ENCODE assay signal across 8 mouse cellular contexts in genomic region chr8:79027319-79027718, GRCm38 (mm10). TPM values are rescaled to one million over a fixed set of nuclear protein-coding genes. Genes with fewer than 3 reads are reported as not detected.
DNase-seq lines count a peak whose midpoint lies in the region; ATAC-seq and TF ChIP-seq lines count a peak whose summit lies in the region.

No protein-coding gene starts in this region.

- no peak for TF ChIP-seq POLR2A in brain, embryonic 14.5 days (IDR thresholded peaks at IDR 0.05; ENCODE audit: borderline replicate concordance, extremely low read depth, insufficient read depth, insufficient read length, poor library complexity, severe bottlenecking)

- H3K27ac ChIP-seq in heart, embryonic 12.5 days (ENCODE audit: poor library complexity, severe bottlenecking), result no peak overlapping the region
- peak overlapping the region; percentile 99; the same call in 1 of the 2 replicates for H3K27ac ChIP-seq in hindbrain, embryonic 14.5 days
- H3K27ac ChIP-seq in midbrain, embryonic 14.5 days (replicated peaks; ENCODE audit: low read depth, low read length), result no peak overlapping the region

- H3K27me3 ChIP-seq in heart, embryonic 12.5 days (replicated peaks), result no peaks in the 10 kb centered on the region
- H3K27me3 ChIP-seq in hindbrain, embryonic 14.5 days (ENCODE audit: control insufficient read depth, insufficient read depth, low read length), result no peaks in the 10 kb centered on the region
- no peaks in the 10 kb centered on the region for H3K27me3 ChIP-seq in midbrain, embryonic 14.5 days (ENCODE audit: control insufficient read depth, insufficient read depth, low read length)

- WGBS in heart, embryonic 12.5 days, result 21% methylated on average over 3 of the region's 3 CpGs
- WGBS in hindbrain, embryonic 14.5 days, result 34% methylated on average over 3 of the region's 3 CpGs
- 26% methylated on average over 3 of the region's 3 CpGs for WGBS in midbrain, embryonic 14.5 days

- no peaks in the 10 kb centered on the region for H3K36me3 ChIP-seq in heart, embryonic 12.5 days
- no peaks in the 10 kb centered on the region for H3K36me3 ChIP-seq in hindbrain, embryonic 14.5 days (replicated peaks; ENCODE audit: control insufficient read depth, insufficient read depth)
- no peaks in the 10 kb centered on the region for H3K36me3 ChIP-seq in midbrain, embryonic 14.5 days (ENCODE audit: control insufficient read depth, insufficient read depth, low read length)

- no peak for ATAC-seq in heart, embryonic 12.5 days (ENCODE audit: insufficient number of reproducible peaks, low FRiP score)
- ATAC-seq in hindbrain, embryonic 14.5 days (ENCODE audit: low FRiP score), result no peak
- ATAC-seq in midbrain, embryonic 14.5 days (ENCODE audit: low FRiP score, low TSS enrichment), result no peak

- no peak for DNase-seq in heart, adult 11 months
- peak; percentile 11 for DNase-seq in brain, embryonic 14.5 days (ENCODE audit: low read depth)
- no peak for DNase-seq in hindbrain, embryonic 14.5 days (ENCODE audit: low spot score)
- no peak for DNase-seq in midbrain, embryonic 14.5 days
- no peak for DNase-seq in B cell, adult 2 months
- DNase-seq in adrenal gland, postnatal 10 days, result no peak
- DNase-seq in gastrocnemius, postnatal 10 days, result no peak

- H3K4me3 ChIP-seq in heart, embryonic 12.5 days, result peak overlapping the region; percentile 98
- peak overlapping the region; percentile 92 for H3K4me3 ChIP-seq in hindbrain, embryonic 14.5 days (replicated peaks; ENCODE audit: low read length)
- H3K4me3 ChIP-seq in midbrain, embryonic 14.5 days (replicated peaks; ENCODE audit: low read depth, low read length), result peak overlapping the region; percentile 98; the same call in 1 of the 2 replicates

- H3K4me2 ChIP-seq in heart, embryonic 12.5 days, result peak overlapping the region; percentile 84; the same call in 1 of the 2 replicates
- peak overlapping the region; percentile 70 for H3K4me2 ChIP-seq in hindbrain, embryonic 14.5 days (replicated peaks)
- H3K4me2 ChIP-seq in midbrain, embryonic 14.5 days (ENCODE audit: low read length), result peak overlapping the region; percentile 87

- H3K9ac ChIP-seq in heart, embryonic 12.5 days, result no peak overlapping the region; the same call in 1 of the 2 replicates
- H3K9ac ChIP-seq in hindbrain, embryonic 14.5 days, result peak overlapping the region; percentile 99
- H3K9ac ChIP-seq in midbrain, embryonic 14.5 days (replicated peaks; ENCODE audit: low read length), result no peak overlapping the region; the same call in 1 of the 2 replicates

- peaks cover 14% of the 10 kb centered on the region for H3K4me1 ChIP-seq in heart, embryonic 12.5 days (replicated peaks)
- H3K4me1 ChIP-seq in hindbrain, embryonic 14.5 days (replicated peaks; ENCODE audit: control insufficient read depth, insufficient read depth, low read length), result peaks cover 17% of the 10 kb centered on the region
- H3K4me1 ChIP-seq in midbrain, embryonic 14.5 days (ENCODE audit: control insufficient read depth, insufficient read depth, low read length), result peaks cover 13% of the 10 kb centered on the region

- TF ChIP-seq CTCF in brain, embryonic 14.5 days (IDR thresholded peaks at IDR 0.05; ENCODE audit: borderline replicate concordance, extremely low read depth, insufficient read depth, insufficient read length), result no peak

- H3K9me3 ChIP-seq in heart, embryonic 12.5 days (replicated peaks), result no peaks in the 10 kb centered on the region; the same call in 1 of the 2 replicates
- no peaks in the 10 kb centered on the region for H3K9me3 ChIP-seq in hindbrain, embryonic 14.5 days (ENCODE audit: control insufficient read depth, low read length)
- no peaks in the 10 kb centered on the region for H3K9me3 ChIP-seq in midbrain, embryonic 14.5 days (ENCODE audit: control insufficient read depth, low read length)

RNA-seq across cellular contexts. Expression of gene Zfp827, which starts 0.9 kb away (rescaled TPM):
- polyA plus RNA-seq in heart, embryonic 12.5 days (2016; fragmentation: Nextera tagmentation; extraction: Ambion mirVana), result 10.3 and 10.5 TPM in 2 replicates
- polyA plus RNA-seq in brain, embryonic 14.5 days (2012; rRNA removed), result 33.9 and 48.6 TPM in 2 replicates
- 15.5 and 15.6 TPM in 2 replicates for polyA plus RNA-seq in hindbrain, embryonic 14.5 days (2014; fragmentation: Nextera tagmentation; extraction: Ambion mirVana)
- 15.3 and 20.2 TPM in 2 replicates for polyA plus RNA-seq in midbrain, embryonic 14.5 days (2014; fragmentation: Nextera tagmentation; extraction: Ambion mirVana)
- total RNA-seq in adrenal gland, postnatal 10 days (2021), result 10 to 100 TPM; 13.1 to 22.4 TPM
- 10 to 100 TPM; 10.2 to 14.8 TPM for total RNA-seq in gastrocnemius, postnatal 10 days (2021)
